Mouse (Mus musculus) activated CD4-positive, CD25-positive, alpha-beta regulatory T cell, adult 4 months (primary cell): Measurements from ENCODE around the gene 9130230L23Rik. TPM values are rescaled to one million over a fixed set of nuclear protein-coding genes. Genes with fewer than 3 reads are reported as not detected.
A peak's percentile ranks its signal among the peaks of the same experiment; 100 is the strongest.
"Not testable (repeated sequence)": the region's sequence is repeated elsewhere in the genome, so short reads cannot be mapped to it uniquely, and the experiment has no call there.

Experiments
- ATAC-seq: one replicate; pipeline ENCODE4 v1.8.0; 2017
- polyA plus RNA-seq, 2 experiments: library from polyadenylated mRNA; unstranded; fragments of 100-300 nt; shearing (Covaris generic); gene quantifications; one replicate each; pipeline ENCODE4 v1.2.1; 2017

The 9130230L23Rik gene
- polyA plus RNA-seq, 2 experiments from 2014 or later: 1.0 TPM; not detected in 1

DNA sequence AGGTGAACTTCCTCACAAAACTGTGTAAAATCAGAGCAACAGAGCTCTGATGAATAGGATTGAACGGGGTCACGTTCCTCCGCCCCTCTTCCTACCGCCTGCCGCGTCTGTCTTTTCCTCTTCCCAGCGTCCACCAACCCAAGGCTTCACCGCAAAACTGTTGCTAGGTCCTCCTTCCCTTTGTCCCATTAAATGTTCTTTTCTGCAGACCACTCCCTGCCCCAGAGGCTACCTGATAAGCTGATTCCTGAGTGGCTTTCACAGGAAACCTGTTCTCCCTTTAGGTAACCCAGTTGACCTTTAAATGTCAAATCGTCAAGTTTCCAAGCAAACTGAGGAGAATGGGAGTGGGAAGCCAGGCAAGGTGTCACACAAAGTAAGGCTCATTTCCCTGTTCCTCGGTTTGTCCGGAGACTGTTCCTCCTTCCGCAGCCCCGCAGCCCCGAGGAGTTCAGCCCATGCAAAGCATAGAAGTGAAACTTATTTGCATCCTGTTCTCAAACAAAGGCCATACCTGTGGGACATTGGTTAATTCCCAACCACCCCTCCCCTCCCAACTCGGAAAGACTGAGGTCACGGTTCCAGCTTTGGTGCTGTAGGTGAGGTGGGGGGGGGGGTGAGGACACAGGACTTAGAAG is 1.1 kb upstream of the 9130230L23Rik start:
- ATAC-seq: no peak

DNA sequence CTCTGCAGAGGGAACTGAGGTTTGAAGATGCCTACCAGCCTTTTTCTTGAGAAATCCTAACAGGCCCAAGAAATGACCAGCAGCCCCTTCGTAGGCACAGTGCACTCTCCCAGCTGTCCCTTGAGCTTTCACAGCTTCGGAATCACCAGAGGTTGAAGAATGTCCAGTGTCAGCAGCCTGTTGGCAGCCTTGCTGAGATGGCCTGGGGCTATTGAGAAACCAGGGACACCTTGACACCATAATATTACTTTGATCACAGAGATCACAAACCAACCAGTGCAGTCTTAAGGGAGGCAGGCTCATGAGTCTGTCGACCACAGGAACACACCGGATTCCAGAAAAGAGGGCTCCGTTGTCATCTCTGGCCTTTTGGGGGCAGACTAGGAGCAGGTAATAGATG is 2.9 kb downstream of the 9130230L23Rik start:
- no peak for ATAC-seq

DNA sequence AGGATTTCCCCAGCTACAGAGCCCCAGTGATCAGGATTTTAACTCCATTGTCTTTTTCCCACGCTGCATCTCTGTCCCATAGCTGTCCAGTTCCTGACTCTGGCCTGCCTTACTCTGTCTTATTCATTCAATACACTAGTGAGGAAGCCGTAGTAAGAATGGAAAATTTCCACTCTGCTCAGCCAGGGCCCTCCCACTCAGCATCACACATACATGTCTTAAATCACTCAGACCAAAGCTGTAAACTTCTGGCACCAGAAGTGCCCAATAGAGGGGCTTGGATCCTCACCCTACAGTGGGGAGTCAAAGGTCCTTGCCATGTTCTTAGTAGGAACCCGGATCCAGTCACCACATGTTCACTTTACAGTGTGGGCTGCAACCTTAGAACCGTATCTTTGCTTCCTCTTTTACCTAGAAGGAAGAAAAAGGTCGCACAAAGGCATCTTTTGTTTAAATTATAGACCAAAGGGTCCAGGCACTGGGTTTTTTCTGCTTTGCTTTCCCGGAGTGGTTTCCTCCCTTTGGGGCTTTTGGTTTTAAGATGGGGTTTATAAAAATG is 3.4 kb downstream of the 9130230L23Rik start:
- no peak for ATAC-seq

GRCm38 (mm10) chr5:66000074-66000473 is 4.0 kb downstream of the 9130230L23Rik start:
- no peak for ATAC-seq

DNA sequence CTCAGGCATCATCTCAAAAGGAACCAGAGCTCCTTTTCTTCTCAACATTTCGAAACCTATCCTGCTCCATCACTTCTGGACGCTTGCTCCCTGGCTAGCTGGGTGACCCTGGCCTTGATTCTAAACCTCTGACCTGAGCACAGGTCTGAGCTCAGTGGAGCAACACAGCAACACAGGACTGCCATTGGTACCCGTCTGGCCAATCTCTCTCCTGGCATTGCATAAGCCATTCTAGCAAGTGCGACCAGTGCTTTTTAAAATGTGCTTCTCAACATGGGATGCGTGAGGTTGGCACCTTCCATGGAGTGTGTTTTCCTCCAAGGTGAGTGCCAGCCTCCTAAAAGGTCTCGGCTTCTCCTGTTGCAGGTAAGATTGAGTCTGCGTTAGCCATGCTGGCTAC is 5.0 kb downstream of the 9130230L23Rik start:
- no peak for ATAC-seq

- no peak for ATAC-seq
Observed at GRCm38 (mm10) chr5:65997813-65998212, 6.3 kb downstream of the 9130230L23Rik start.

- ATAC-seq: no peak
Observed at GRCm38 (mm10) chr5:65994643-65995042, 9.4 kb downstream of the 9130230L23Rik start.

DNA sequence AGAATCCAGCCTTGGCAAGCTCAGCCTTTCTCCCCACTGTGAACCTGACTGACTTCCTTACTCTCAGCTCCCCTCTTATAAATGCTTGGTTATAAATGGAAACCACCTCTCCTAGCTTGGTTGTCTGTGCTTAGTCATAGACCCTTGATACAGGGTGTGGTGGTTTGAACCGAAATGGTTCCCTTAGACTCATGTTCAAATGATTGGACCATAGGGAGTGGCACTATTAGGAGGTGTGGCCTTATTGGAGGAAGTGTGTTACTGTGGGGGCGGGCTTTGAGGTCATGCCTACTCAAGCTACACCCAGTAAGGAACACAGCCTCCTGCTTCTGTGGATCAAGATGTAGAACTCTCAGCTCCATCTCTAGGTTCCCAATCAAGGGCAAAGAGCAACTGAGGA is 12.9 kb downstream of the 9130230L23Rik start:
- peak; percentile 32 for ATAC-seq

GRCm38 (mm10) chr5:65987004-65987403 is 17.1 kb downstream of the 9130230L23Rik start:
- ATAC-seq: not testable (repeated sequence)

DNA sequence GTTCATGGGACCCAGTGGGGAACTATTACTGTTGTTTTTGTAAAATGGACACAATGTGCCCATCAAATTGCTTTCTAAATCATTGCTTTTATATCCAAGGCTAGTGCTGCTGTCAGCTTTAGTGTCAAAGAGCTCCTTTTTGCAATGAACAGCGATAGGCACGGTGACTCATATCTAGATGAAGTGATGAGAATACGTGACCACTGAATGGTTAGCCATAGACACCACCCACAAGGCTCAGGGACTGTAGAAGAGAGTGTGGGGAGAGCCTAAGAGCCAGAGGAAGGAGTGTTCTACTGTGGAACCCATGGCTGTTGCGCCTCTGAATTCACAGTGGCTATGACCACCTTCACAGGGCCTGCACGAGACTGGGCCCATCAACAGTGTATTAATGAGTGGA is 17.7 kb downstream of the 9130230L23Rik start:
- ATAC-seq: no peak

GRCm38 (mm10) chr5:65975731-65976130 is 28.4 kb downstream of the 9130230L23Rik start:
- no peak for ATAC-seq

DNA sequence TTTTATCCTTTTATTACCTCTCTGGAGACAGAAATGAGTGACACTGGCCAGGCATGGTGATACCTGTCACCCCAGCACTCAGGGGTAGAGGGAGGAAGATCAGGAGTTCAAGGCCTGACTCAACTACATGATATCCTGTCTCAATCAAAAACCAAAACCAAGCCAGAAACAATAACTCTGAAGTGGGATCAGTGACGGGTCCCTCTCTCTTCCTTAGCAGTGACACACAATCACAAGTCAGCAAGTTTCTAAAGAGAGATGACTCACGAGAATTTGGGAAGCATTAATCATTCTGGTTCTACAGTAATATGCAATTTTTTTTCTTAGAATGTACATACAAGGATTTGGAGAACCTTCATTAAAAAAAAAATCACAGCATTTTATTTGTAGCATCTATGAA is 30.9 kb downstream of the 9130230L23Rik start:
- ATAC-seq: no peak

GRCm38 (mm10) chr5:65968004-65968403 is 36.1 kb downstream of the 9130230L23Rik start:
- ATAC-seq: no peak

- ATAC-seq: no peak
Observed at GRCm38 (mm10) chr5:65967091-65967490, 37.0 kb downstream of the 9130230L23Rik start.

GRCm38 (mm10) chr5:65965771-65966279 is 38.3 kb downstream of the 9130230L23Rik start:
- ATAC-seq: no peak

- no peak for ATAC-seq
Observed at GRCm38 (mm10) chr5:65963291-65963690, 40.8 kb downstream of the 9130230L23Rik start.

GRCm38 (mm10) chr5:65960597-65960950 is 43.5 kb downstream of the 9130230L23Rik start:
- no peak for ATAC-seq

GRCm38 (mm10) chr5:65959893-65960596 is 44.0 kb downstream of the 9130230L23Rik start:
- no peak for ATAC-seq

DNA sequence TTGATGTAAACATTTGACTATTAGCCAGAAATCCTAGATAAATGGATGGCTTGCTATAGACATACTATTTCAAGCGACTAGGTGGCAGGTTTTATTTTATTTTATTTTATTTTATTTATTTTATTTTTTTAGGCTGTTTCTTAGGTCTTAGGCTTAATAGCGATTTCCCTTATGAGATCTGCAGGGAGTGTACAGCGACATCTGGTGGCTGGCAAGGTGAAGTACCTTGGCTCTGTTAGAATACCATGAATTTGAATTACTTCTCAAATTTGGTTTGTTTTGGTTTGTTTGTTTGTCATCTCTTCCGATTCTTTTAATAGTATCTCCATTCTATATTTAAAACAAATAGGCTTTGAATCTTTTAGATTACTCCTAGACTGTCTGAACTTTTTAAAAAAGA is 45.5 kb downstream of the 9130230L23Rik start:
- ATAC-seq: no peak

DNA sequence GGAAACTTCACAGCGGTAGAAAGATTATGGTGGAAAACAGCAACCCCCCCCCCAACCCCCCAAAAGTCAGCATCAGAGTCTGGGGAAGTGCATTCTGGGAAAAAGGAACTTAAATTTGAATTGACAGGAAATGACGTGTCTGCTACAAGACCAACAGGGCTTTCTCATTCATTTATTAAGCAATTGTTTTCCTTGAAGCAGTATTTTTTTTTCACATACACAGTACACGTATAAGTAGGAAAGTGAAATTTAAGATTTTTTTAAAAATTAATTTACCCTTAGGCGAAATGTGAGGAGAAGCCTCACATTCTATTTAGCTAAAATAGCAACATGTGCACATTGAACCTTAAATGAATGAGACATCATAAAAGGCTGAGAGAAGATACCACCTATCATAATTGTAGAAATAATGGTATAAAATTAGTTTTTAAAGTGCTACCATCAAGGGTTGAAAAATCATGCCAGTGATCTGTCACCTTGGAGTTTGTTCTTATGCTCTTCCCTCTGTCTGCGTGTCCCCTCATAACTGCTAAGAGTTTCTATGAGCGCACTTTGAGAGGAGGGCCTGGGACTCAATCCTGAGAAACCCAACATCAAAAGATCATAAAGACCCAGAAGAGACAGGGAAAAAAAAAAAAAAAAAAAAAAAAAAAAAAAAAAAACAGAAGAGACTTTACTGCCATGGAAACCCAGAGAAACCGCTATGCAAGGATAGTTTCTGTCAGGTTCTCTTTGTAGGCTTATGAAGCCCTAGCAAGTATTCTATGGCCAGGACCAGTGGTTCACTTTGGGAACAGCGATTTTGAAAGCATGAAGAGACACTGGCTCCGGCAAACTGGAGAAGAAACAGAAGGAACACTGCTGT is 47.7 kb downstream of the 9130230L23Rik start:
- ATAC-seq: no peak

GRCm38 (mm10) chr5:65955343-65956143 is 48.5 kb downstream of the 9130230L23Rik start:
- peak; percentile 82 for ATAC-seq
